Mouse (Mus musculus): ENCODE data around the gene Mab21l2. TPM values are rescaled to one million over a fixed set of nuclear protein-coding genes. Genes with fewer than 3 reads are reported as not detected.

Gene Mab21l2
- polyA plus RNA-seq, 1 experiment from 2014 or later, result 14.3 TPM

GRCm38 (mm10) chr3:86522880-86523505 is 25.4 kb downstream of the Mab21l2 start:
- no peak for ATAC-seq (ENCODE audit: insufficient number of reproducible peaks, insufficient read depth, low FRiP score, low read depth)
- H3K27me3 ChIP-seq (ENCODE audit: control insufficient read depth, insufficient read depth, low read length), result no peaks in the 10 kb centered on the region
- WGBS, result 90% methylated on average over 3 of the region's 3 CpGs
- H3K36me3 ChIP-seq (ENCODE audit: control insufficient read depth, insufficient read depth, low read length), result no peaks in the 10 kb centered on the region
- no peaks in the 10 kb centered on the region for H3K4me1 ChIP-seq (ENCODE audit: control insufficient read depth, insufficient read depth, low read length)
- H3K9me3 ChIP-seq (ENCODE audit: control insufficient read depth, low read depth, low read length), result no peaks in the 10 kb centered on the region
- H3K27ac ChIP-seq (ENCODE audit: low read length), result no peak overlapping the region
- no peak overlapping the region for H3K9ac ChIP-seq (replicated peaks; ENCODE audit: low read depth, low read length)
- no peak overlapping the region for H3K4me2 ChIP-seq (replicated peaks; ENCODE audit: low read depth, low read length)
- H3K4me3 ChIP-seq (ENCODE audit: low read depth, low read length), result no peak overlapping the region

GRCm38 (mm10) chr3:86518506-86519109 is 29.8 kb downstream of the Mab21l2 start:
- Histone ChIP-seq H3K36me3 (ENCODE audit: control insufficient read depth, insufficient read depth, low read length) (no peaks in the 10 kb centered on the region), H3K27ac (ENCODE audit: low read length) (no peak overlapping the region), H3K4me2 (replicated peaks; ENCODE audit: low read depth, low read length) (no peak overlapping the region), H3K9me3 (ENCODE audit: control insufficient read depth, low read depth, low read length) (no peaks in the 10 kb centered on the region), H3K4me3 (ENCODE audit: low read depth, low read length) (no peak overlapping the region), H3K9ac (replicated peaks; ENCODE audit: low read depth, low read length) (no peak overlapping the region), H3K27me3 (ENCODE audit: control insufficient read depth, insufficient read depth, low read length) (no peaks in the 10 kb centered on the region), H3K4me1 (ENCODE audit: control insufficient read depth, insufficient read depth, low read length) (no peaks in the 10 kb centered on the region)
- 62% methylated on average over 2 of the region's 2 CpGs for WGBS
- no peak for ATAC-seq (ENCODE audit: insufficient number of reproducible peaks, insufficient read depth, low FRiP score, low read depth)

- ATAC-seq (ENCODE audit: insufficient number of reproducible peaks, insufficient read depth, low FRiP score, low read depth), result no peak
- H3K9ac ChIP-seq (replicated peaks; ENCODE audit: low read depth, low read length), result no peak overlapping the region
- H3K27me3 ChIP-seq (ENCODE audit: control insufficient read depth, insufficient read depth, low read length), result no peaks in the 10 kb centered on the region
- H3K27ac ChIP-seq (ENCODE audit: low read length), result no peak overlapping the region
- no peaks in the 10 kb centered on the region for H3K9me3 ChIP-seq (ENCODE audit: control insufficient read depth, low read depth, low read length)
- H3K36me3 ChIP-seq (ENCODE audit: control insufficient read depth, insufficient read depth, low read length), result no peaks in the 10 kb centered on the region
- H3K4me1 ChIP-seq (ENCODE audit: control insufficient read depth, insufficient read depth, low read length), result no peaks in the 10 kb centered on the region
- no peak overlapping the region for H3K4me2 ChIP-seq (replicated peaks; ENCODE audit: low read depth, low read length)
- no peak overlapping the region for H3K4me3 ChIP-seq (ENCODE audit: low read depth, low read length)
Observed at GRCm38 (mm10) chr3:86500586-86500985, 47.8 kb downstream of the Mab21l2 start.
